Mouse (Mus musculus) E14TG2a.4 (cell line): ENCODE measurements around the gene Atn1.

Experiments
- H3K27me3 ChIP-seq: 2 replicates; pipeline ENCODE4 v1.6.1; 2014; ENCODE audit warnings: low read length, control low read depth; ENCODE audit not compliant: insufficient read depth
- H3K36me3 ChIP-seq: 2 replicates; pipeline ENCODE4 v1.6.1; 2014; ENCODE audit warnings: low read length, control low read depth; ENCODE audit not compliant: insufficient read depth
- H3K4me1 ChIP-seq: replicated peaks from 2 replicates; pipeline ENCODE4 v1.6.1; 2014; ENCODE audit warnings: low read depth, low read length, control low read depth
- H3K4me3 ChIP-seq: replicated peaks from 2 replicates; pipeline ENCODE4 v1.5.1; 2014; ENCODE audit warnings: mild to moderate bottlenecking, low read length
- H3K9me3 ChIP-seq: 2 replicates; pipeline ENCODE4 v1.6.1; 2014; ENCODE audit warnings: low read length, control low read depth
- CTCF ChIP-seq: conservative IDR thresholded peaks from 2 replicates; pipeline ENCODE4 v1.5.1; 2014; ENCODE audit warnings: low read length
- NANOG ChIP-seq: IDR thresholded peaks from 2 replicates; pipeline ENCODE4 v1.6.1; 2014; ENCODE audit warnings: borderline replicate concordance, low read length, mixed read lengths
- POU5F1 ChIP-seq: IDR thresholded peaks from 2 replicates; pipeline ENCODE4 v1.6.1; 2014; ENCODE audit warnings: low read length, borderline replicate concordance

The Atn1 gene

DNA sequence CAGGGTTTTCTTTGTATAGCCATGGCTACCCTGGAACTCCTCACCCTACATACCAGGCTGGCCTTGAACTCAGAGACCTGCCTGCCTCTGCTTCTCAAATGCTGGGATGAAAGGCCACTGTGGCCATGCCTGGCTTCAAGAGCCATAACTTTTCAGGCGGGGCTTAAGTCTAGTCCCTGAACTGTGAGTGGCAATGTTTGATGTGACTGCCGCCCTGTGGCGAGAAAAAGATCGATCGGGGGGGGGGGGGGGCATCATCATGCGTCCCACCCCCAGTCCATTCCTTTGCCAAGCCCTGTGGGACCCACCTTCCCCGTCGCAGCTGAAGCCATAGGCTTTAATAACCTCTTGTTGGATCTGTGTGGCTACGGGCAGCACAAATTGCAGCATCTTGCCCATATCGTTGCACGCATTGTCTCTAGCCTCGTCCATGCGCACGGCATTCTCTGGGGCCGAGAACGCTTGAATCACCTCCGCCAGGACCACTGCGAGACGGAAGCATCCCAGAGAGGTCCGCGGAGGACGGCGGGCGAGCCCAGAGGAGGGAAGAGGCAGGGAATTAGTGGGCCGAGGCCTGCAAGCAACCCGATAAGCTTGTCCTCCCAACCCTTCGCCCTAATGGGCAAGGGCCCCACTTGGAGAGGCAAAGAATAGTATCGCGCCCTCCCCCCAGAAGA, 16.0 kb downstream of the Atn1 start:
- peaks cover 74% of the 10 kb centered on the region for H3K4me1 ChIP-seq
- TF ChIP-seq POU5F1 = no peak
- TF ChIP-seq CTCF = peak; percentile 31
- no peak for TF ChIP-seq NANOG
- H3K36me3 ChIP-seq = peaks cover 21% of the 10 kb centered on the region
- no peaks in the 10 kb centered on the region; the same call in 1 of the 2 replicates for H3K27me3 ChIP-seq
- peak overlapping the region; percentile 86 for H3K4me3 ChIP-seq
- no peaks in the 10 kb centered on the region for H3K9me3 ChIP-seq

DNA sequence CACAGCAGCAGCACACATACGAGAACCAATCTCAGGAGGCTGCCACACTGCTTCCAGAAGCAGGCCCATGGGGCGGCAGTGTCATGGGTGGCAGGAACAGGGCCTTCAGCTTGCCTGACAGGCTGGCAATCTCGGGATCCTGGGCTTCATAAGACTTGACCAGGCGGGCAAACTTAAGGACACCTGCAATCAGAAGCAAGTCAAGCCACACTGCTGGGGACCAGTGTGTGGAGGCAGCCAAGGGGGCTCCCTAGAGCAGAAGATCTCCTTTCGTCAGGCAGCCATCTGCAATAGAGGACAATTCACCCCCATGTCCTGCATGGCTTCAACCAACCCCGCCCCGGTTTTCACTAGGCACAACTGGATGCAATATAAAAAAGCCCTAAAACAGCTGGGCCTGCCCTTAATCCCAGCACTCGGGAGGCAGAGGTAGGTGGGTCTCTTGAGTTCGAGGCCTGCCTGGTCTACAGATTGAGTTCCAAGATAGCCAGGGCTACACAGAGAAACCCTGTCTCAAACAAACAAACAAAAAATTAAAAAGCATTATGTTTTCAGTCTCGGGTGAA, 17.0 kb downstream of the Atn1 start:
- no peaks in the 10 kb centered on the region for H3K9me3 ChIP-seq
- TF ChIP-seq POU5F1 (no peak), NANOG (no peak), CTCF (no peak)
- H3K4me3 ChIP-seq = peak overlapping the region; percentile 86
- no peaks in the 10 kb centered on the region; the same call in 1 of the 2 replicates for H3K27me3 ChIP-seq
- H3K36me3 ChIP-seq = peaks cover 17% of the 10 kb centered on the region
- H3K4me1 ChIP-seq = peaks cover 65% of the 10 kb centered on the region

DNA sequence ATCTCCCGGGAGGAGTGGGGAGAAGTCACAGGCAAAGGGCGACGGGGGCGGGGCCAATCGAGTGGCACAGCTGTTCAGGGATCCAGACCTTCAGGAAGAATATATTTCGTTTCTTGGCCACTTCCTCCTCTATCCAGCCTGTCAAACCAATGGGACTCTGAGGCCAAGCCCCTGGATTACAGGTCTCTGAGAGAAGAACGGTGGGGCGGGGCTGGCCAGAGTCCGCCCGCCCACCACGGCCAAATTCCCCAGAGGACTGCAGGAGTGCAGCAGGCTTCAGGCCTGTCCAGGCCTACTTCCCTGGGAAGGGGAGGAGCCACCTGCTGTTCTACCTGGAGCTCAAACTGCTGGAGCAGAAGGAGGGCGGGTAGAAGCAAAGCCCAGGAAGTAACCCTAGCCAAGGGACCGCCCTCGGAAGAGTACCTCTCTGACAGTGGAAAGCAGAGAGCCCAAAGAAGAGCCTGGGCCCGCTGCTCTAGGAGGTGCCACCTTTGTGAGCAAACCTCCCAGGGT, 17.8 kb downstream of the Atn1 start, which contains the start of gene Ptpn6:
TSS of gene Ptpn6 (minus strand) at position 204 of the 513 bp plus-strand sequence.
- H3K4me1 ChIP-seq = peaks cover 67% of the 10 kb centered on the region
- H3K4me3 ChIP-seq = peak within 1 kb of the TSS; percentile 86
- TF ChIP-seq POU5F1 (no peak), CTCF (no peak), NANOG (no peak)
- H3K27me3 ChIP-seq = no peaks in the 10 kb centered on the region; the same call in 1 of the 2 replicates
- H3K36me3 ChIP-seq = peaks cover 10% of the 10 kb centered on the region
- no peaks in the 10 kb centered on the region for H3K9me3 ChIP-seq

DNA sequence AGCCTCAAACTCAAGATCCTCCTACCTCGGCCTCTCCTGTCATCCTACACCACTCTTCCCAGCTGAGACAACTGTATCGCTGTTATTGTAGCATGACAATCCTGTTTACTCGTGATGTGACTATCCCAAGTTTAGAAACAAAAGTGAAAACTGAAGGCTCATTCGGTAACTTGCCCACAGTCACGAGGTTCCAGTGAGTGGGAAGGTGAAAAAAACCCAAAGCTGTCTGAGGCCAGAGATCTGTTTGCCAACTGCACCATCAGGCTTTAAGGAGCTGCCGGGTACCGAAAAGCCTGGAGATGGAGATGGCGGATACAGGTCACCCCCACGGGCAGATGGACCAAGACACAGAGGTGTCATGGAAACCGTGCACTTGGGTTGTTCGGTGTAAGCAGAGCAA, 19.3 kb downstream of the Atn1 start:
- TF ChIP-seq CTCF (no peak), NANOG (no peak), POU5F1 (no peak)
- H3K4me1 ChIP-seq = peaks cover 67% of the 10 kb centered on the region
- 0 out of 2 replicates have a peak, but pooled peaks cover 2% of the 10 kb centered on the region for H3K36me3 ChIP-seq
- H3K9me3 ChIP-seq = no peaks in the 10 kb centered on the region
- H3K4me3 ChIP-seq = no peak overlapping the region
- no peaks in the 10 kb centered on the region for H3K27me3 ChIP-seq

DNA sequence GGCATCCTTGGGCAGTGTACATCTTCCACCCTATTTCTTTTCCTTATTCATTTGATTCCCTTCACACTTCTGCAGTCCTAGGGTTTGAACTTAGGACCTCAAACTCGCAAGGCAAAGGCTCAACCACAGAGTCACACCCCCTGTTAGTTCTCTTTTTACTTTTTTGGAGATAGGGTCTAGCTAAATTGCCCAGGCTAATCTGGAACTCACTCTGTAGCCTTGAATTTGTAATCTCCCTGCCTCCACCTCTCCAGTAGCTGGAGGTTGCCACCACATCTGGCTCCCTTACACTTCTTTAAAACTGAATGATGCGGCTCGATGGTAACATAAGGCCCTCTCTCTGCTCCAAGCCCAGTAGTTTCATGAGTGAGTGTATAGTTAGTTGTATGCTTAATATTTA, 21.9 kb downstream of the Atn1 start:
- H3K9me3 ChIP-seq = no peaks in the 10 kb centered on the region
- H3K36me3 ChIP-seq = peaks cover 23% of the 10 kb centered on the region
- no peaks in the 10 kb centered on the region for H3K27me3 ChIP-seq
- H3K4me3 ChIP-seq = no peak overlapping the region
- peaks cover 65% of the 10 kb centered on the region for H3K4me1 ChIP-seq
- TF ChIP-seq CTCF (no peak), NANOG (no peak), POU5F1 (no peak)

DNA sequence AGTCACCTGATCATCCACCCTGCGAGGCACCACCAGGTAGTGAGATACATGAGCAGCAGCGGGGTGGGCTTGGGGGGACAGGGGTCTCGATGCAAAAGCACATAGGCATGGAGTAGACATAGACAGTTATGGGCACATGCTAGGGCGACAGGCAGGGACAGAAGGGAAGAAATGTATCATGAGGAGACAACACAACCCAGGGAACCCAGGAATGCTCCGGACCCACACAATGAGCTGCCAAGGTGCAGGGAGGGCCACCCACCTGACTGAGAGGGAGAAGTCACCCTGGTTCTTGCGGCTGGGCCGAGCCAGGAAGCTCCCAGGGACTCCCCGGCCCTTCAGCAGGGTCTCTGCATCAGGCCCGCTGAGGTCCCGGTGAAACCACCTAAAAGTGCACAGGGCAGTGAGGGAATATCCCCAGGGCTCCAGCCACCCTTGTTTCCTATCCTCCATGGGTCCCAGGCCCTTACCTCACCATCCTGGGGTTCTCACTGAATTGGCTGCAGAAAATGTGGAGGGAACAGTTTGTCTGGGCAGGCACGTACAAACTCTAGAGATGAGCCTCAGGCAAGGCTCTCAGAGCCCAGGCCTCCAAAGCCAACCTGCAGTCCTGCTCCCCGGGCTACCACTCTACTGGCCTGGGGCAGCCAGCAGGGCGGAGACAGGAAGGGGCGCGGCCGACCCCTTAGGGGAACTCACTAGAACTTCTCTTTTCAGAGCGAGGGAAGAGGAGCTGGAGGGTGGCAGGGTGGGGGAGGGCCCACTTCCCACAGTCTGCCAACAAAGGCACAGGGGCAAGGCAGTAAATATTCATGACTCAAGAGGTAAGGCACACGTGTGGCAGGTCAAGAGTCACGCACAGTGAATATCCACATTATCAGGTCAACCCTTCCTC, 23.6 kb downstream of the Atn1 start:
- no peaks in the 10 kb centered on the region for H3K27me3 ChIP-seq
- peaks cover 37% of the 10 kb centered on the region for H3K36me3 ChIP-seq
- H3K4me3 ChIP-seq = peak overlapping the region; percentile 76
- no peak for TF ChIP-seq CTCF
- no peak for TF ChIP-seq POU5F1
- no peak for TF ChIP-seq NANOG
- peaks cover 60% of the 10 kb centered on the region for H3K4me1 ChIP-seq
- no peaks in the 10 kb centered on the region for H3K9me3 ChIP-seq

DNA sequence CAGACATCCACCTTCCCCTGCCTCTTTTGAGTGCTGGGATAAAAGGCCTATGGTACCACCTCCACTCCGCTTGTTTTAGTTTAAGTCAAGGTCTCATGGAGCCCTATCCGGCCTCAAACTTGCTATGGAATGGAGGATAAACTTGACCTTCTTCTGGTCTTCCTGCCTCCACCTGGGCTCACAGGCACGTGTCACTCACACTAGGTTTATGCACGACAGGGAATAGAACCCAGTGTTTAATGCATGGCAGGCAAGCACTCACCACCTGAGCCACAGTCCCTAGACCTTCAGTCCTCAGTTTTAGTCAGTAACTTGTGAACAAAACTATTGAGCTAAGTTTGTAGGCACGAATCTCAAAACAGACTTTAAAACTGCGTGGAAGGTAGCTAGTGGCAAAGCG, 25.3 kb downstream of the Atn1 start:
- TF ChIP-seq POU5F1 (no peak), NANOG (no peak), CTCF (no peak)
- no peak overlapping the region for H3K4me3 ChIP-seq
- peaks cover 51% of the 10 kb centered on the region for H3K36me3 ChIP-seq
- peaks cover 53% of the 10 kb centered on the region for H3K4me1 ChIP-seq
- no peaks in the 10 kb centered on the region for H3K27me3 ChIP-seq
- no peaks in the 10 kb centered on the region for H3K9me3 ChIP-seq

DNA sequence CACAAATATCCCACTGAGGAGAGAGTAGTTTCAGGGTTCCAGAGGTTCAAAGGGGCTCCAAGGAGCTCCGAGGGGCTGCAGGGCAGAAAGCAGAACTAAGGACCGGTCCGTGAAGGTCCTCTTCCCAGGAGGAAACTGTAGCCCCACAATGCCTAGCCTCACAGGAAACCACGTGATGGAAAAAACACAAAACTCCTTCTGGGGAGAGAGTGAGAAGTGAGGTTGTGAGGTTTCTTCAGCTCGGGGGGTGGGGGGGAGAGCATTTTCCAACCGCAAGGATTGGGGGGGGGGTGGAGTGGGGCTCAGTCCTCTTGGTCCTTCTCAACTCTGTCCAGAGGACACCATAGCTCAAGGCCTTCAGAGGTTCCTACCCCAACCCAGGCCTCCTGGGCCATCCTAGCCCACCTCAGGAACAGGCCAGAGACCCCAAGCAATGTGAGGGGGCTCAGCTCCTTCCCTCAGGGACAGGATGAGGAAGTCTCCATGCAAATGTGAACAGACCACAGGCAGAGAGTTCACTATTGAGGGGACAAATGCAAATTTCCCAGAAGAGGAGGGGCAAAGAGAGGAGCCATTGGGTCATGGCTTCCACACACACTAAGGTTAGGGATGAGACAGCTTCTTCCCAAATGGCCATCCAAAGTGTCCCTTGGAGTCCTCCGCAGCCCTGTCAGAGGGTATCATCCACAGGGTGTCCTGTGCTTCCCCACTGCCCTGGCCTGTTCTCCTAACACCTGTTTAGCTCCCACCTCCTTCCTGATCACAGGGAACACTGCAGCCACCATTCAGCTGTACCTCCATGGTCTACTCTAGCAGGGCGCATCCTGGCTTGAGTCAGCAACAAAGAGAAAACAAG, 26.2 kb downstream of the Atn1 start:
- no peak overlapping the region for H3K4me3 ChIP-seq
- H3K36me3 ChIP-seq = peaks cover 61% of the 10 kb centered on the region
- no peaks in the 10 kb centered on the region for H3K27me3 ChIP-seq
- peaks cover 53% of the 10 kb centered on the region for H3K4me1 ChIP-seq
- H3K9me3 ChIP-seq = no peaks in the 10 kb centered on the region
- TF ChIP-seq CTCF (no peak), POU5F1 (no peak), NANOG (no peak)
